Mouse (Mus musculus) neural tube, embryonic 14.5 days (tissue): ENCODE data around the gene Cubn. TPM values are rescaled to one million over a fixed set of nuclear protein-coding genes. Genes with fewer than 3 reads are reported as not detected.

ENCODE experiments used
- ATAC-seq: fragments of 200-750 bp; cut with Nextera tagmentation; 2 replicates; pipeline ENCODE4 v1.8.0; 2017; ENCODE audit warnings: low read depth, mild to moderate bottlenecking, moderate TSS enrichment, moderate library complexity
- H3K27ac ChIP-seq: fragments of 300-500 bp; sonication (generic); 2 replicates; pipeline ENCODE4 v1.5.1; 2014; ENCODE audit warnings: low read depth, mild to moderate bottlenecking, control low read depth, low read length, moderate library complexity, mixed read lengths
- H3K27me3 ChIP-seq: fragments of 300-500 bp; sonication (generic); 2 replicates; pipeline ENCODE4 v1.6.1; 2014; ENCODE audit warnings: low read length; ENCODE audit not compliant: control insufficient read depth, insufficient read depth
- H3K36me3 ChIP-seq: fragments of 300-500 bp; sonication (generic); 2 replicates; pipeline ENCODE4 v1.6.1; 2014; ENCODE audit warnings: low read length, mixed read lengths; ENCODE audit not compliant: control insufficient read depth, insufficient read depth
- H3K4me1 ChIP-seq: fragments of 300-500 bp; sonication (generic); 2 replicates; pipeline ENCODE4 v1.6.1; 2014; ENCODE audit warnings: low read length; ENCODE audit not compliant: control insufficient read depth, insufficient read depth
- H3K4me2 ChIP-seq: fragments of 300-500 bp; sonication (generic); 2 replicates; pipeline ENCODE4 v1.6.1; 2014; ENCODE audit warnings: mild to moderate bottlenecking, low read depth, low read length, control low read depth
- H3K4me3 ChIP-seq: fragments of 300-500 bp; sonication (generic); 2 replicates; pipeline ENCODE4 v1.5.1; 2014; ENCODE audit warnings: low read depth, low read length, control low read depth, mixed read lengths
- H3K9ac ChIP-seq: fragments of 300-500 bp; sonication (generic); replicated peaks from 2 replicates; pipeline ENCODE4 v1.6.1; 2014; ENCODE audit warnings: low read depth, mild to moderate bottlenecking, control low read depth, low read length, mixed read lengths
- H3K9me3 ChIP-seq: fragments of 300-500 bp; sonication (generic); 2 replicates; pipeline ENCODE4 v1.6.1; 2016; ENCODE audit warnings: low read length; ENCODE audit not compliant: control insufficient read depth
- WGBS: fragments of 180-500 bp; shearing (Covaris S2); extraction: QIAGEN DNeasy Blood & Tissue Kit; methylation state at CpG from one replicate; pipeline ENCODE4 v1.1.7; 2014; 5-methylcytosine and 5-hydroxymethylcytosine counted together
- polyA plus RNA-seq: library from polyadenylated mRNA; unstranded; fragments of >200 nt; fragmentation: Nextera tagmentation; extraction: Ambion mirVana; gene quantifications from 2 replicates; pipeline ENCODE4 v1.2.1, GENCODE M21; 2014

The Cubn gene
- polyA plus RNA-seq, 1 experiment from 2014 or later, result 0.63 TPM

DNA sequence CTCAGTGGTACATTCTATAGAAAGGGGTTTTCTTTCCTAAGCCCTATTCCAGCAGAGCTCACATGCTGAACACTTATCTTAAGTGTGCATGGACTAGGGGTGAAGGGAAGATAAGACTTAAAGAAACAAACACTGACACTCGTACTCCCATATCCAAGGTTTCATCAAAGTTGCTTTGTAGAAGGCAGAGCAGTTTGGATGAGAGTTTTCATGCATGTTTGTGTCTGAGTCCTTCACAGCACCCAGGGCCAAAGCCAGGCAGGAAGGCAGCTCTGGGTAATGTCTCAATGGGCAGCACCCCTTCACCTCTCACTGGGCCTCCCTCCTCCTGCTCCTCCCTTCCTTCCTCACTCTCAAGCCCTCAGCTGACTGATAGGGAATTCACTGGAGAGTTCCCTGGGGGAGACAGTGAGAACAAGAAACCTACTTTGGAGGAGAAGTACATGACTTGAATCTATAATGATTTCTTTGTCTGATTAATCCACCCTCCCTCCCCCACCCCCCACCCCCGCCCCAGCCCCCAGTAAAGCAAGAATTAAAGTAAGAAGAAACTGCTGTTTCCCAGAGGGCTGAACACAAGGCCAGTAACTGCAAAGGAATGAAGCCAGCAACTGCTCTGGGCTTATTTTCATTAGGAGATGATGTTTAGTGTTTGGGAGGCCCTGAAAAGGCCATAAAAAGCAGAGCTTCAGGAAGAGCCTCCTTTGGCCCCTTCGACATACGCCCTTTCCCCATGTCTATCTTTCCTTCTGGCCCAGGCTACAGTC lies 106.7 kb downstream of the Cubn start:
- Histone ChIP-seq H3K4me1 (peaks cover 4% of the 10 kb centered on the region), H3K4me2 (no peak overlapping the region), H3K27ac (peak overlapping the region; percentile 69), H3K36me3 (no peaks in the 10 kb centered on the region), H3K9me3 (no peaks in the 10 kb centered on the region), H3K9ac (no peak overlapping the region), H3K4me3 (no peak overlapping the region), H3K27me3 (no peaks in the 10 kb centered on the region)
- WGBS, result 28% methylated on average over 4 of the region's 4 CpGs
- peak; percentile 78 for ATAC-seq

- H3K27me3 ChIP-seq, result no peaks in the 10 kb centered on the region
- H3K27ac ChIP-seq, result no peak overlapping the region
- no peak overlapping the region for H3K4me3 ChIP-seq
- no peak for ATAC-seq
- no peak overlapping the region for H3K9ac ChIP-seq
- 93% methylated on average over 4 of the region's 4 CpGs for WGBS
- no peak overlapping the region for H3K4me2 ChIP-seq
- H3K4me1 ChIP-seq, result peaks cover 12% of the 10 kb centered on the region
- H3K9me3 ChIP-seq, result no peaks in the 10 kb centered on the region
- no peaks in the 10 kb centered on the region for H3K36me3 ChIP-seq
These were observed 115.4 kb downstream of the Cubn start for GRCm38 (mm10) chr2:13376166-13376565.

- Histone ChIP-seq H3K27ac (no peak overlapping the region), H3K9me3 (no peaks in the 10 kb centered on the region), H3K9ac (no peak overlapping the region), H3K27me3 (no peaks in the 10 kb centered on the region), H3K4me2 (no peak overlapping the region), H3K36me3 (no peaks in the 10 kb centered on the region), H3K4me1 (peaks cover 13% of the 10 kb centered on the region), H3K4me3 (no peak overlapping the region)
- 59% methylated on average over 1 of the region's 1 CpGs for WGBS
- ATAC-seq, result no peak
These were observed 118.3 kb downstream of the Cubn start for GRCm38 (mm10) chr2:13373291-13373690.

- Histone ChIP-seq H3K4me1 (peaks cover 13% of the 10 kb centered on the region), H3K9me3 (no peaks in the 10 kb centered on the region), H3K27ac (peak overlapping the region; percentile 63), H3K4me2 (no peak overlapping the region), H3K4me3 (no peak overlapping the region), H3K9ac (no peak overlapping the region), H3K36me3 (no peaks in the 10 kb centered on the region), H3K27me3 (no peaks in the 10 kb centered on the region)
- peak; percentile 68 for ATAC-seq
- WGBS, result 21% methylated on average over 3 of the region's 3 CpGs
These were observed 118.8 kb downstream of the Cubn start for GRCm38 (mm10) chr2:13372825-13373224.

GRCm38 (mm10) chr2:13372256-13372824 lies 119.3 kb downstream of the Cubn start:
- Histone ChIP-seq H3K9ac (no peak overlapping the region), H3K27ac (peak overlapping the region; percentile 63), H3K4me3 (no peak overlapping the region), H3K4me1 (peaks cover 13% of the 10 kb centered on the region), H3K9me3 (no peaks in the 10 kb centered on the region), H3K27me3 (no peaks in the 10 kb centered on the region), H3K4me2 (no peak overlapping the region; the same call in 1 of the 2 replicates), H3K36me3 (no peaks in the 10 kb centered on the region)
- peak; percentile 92 for ATAC-seq
- 1% methylated on average over 5 of the region's 5 CpGs for WGBS

- WGBS, result 3% methylated on average over 4 of the region's 4 CpGs
- peak overlapping the region; percentile 63 for H3K27ac ChIP-seq
- H3K9ac ChIP-seq, result no peak overlapping the region
- no peaks in the 10 kb centered on the region for H3K27me3 ChIP-seq
- H3K36me3 ChIP-seq, result no peaks in the 10 kb centered on the region
- H3K9me3 ChIP-seq, result no peaks in the 10 kb centered on the region
- ATAC-seq, result peak; percentile 42; the same call in 1 of the 2 replicates
- H3K4me1 ChIP-seq, result peaks cover 13% of the 10 kb centered on the region
- 0 out of 2 replicates have a peak overlapping the region, but pooled peaks have one; percentile 6 for H3K4me2 ChIP-seq
- H3K4me3 ChIP-seq, result no peak overlapping the region
These were observed 119.8 kb downstream of the Cubn start for GRCm38 (mm10) chr2:13371797-13372170.

DNA sequence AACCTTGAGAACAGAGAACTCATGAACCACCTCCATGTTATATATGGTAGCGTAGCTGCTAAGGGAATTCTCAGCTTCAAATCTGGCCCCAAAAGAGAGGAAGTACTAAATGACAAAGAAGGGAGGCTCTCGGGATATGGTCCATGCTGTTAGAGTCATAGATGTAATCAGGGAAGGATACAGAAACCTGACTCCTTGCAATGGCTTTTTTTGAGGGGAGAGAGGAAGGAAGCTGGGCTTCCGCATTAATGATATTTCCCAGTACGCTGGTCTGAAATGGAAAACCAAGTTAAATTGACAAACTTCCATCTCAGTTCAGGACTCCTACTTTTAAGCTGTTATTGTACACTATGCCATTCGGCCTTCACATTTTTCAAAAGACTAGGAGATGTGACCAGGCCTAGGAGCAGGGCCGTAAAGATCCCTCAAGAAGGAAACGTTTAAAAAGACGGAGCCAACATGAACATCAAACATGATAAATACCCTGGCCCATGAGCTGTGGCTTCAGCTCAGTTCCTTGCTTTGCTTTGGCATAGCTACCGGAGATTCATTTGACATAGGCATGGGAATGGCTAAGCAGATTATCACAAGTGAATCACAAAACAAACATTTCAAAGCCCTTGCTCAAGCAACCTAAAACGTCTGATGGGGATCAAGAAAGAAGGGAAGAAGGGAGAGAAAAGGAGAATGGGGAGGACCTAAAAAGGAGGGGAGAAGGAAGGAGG lies 120.4 kb downstream of the Cubn start:
- H3K4me3 ChIP-seq, result no peak overlapping the region
- H3K27me3 ChIP-seq, result no peaks in the 10 kb centered on the region
- no peaks in the 10 kb centered on the region for H3K9me3 ChIP-seq
- H3K36me3 ChIP-seq, result no peaks in the 10 kb centered on the region
- peaks cover 13% of the 10 kb centered on the region for H3K4me1 ChIP-seq
- no peak for ATAC-seq
- no peak overlapping the region for H3K4me2 ChIP-seq
- 58% methylated on average over 10 of the region's 10 CpGs for WGBS
- H3K27ac ChIP-seq, result peak overlapping the region; percentile 63
- no peak overlapping the region for H3K9ac ChIP-seq

- no peak overlapping the region for H3K27ac ChIP-seq
- no peaks in the 10 kb centered on the region for H3K36me3 ChIP-seq
- H3K4me2 ChIP-seq, result no peak overlapping the region
- WGBS, result 46% methylated on average over 2 of the region's 2 CpGs
- peaks cover 13% of the 10 kb centered on the region for H3K4me1 ChIP-seq
- no peaks in the 10 kb centered on the region for H3K9me3 ChIP-seq
- no peak overlapping the region for H3K9ac ChIP-seq
- no peaks in the 10 kb centered on the region for H3K27me3 ChIP-seq
- no peak overlapping the region for H3K4me3 ChIP-seq
- no peak for ATAC-seq
These were observed 121.1 kb downstream of the Cubn start for GRCm38 (mm10) chr2:13370556-13370955.

DNA sequence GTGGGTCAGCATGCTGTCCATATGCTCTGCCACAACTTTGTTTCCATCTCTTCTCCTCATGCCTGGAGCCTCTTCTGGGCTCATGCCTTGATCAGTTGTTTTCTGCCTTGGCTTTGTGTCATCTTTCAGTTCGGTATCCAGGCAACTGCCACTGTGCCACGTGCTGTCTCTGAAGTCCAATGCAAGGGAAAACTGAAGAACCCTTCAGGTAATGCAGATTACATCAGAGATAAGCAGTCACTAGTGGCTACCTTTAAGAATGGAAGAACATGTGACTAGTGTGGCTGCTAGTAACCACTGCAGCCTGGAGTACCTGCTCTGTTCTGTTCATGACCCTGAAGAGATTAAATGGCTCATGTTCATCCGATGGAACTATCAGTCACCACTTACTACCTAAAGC lies 123.1 kb downstream of the Cubn start:
- ATAC-seq, result no peak
- no peak overlapping the region for H3K9ac ChIP-seq
- no peaks in the 10 kb centered on the region for H3K27me3 ChIP-seq
- H3K4me1 ChIP-seq, result peaks cover 13% of the 10 kb centered on the region
- H3K27ac ChIP-seq, result no peak overlapping the region
- no peak overlapping the region for H3K4me3 ChIP-seq
- 75% methylated on average over 3 of the region's 3 CpGs for WGBS
- no peak overlapping the region for H3K4me2 ChIP-seq
- H3K9me3 ChIP-seq, result no peaks in the 10 kb centered on the region
- H3K36me3 ChIP-seq, result no peaks in the 10 kb centered on the region
